Mouse (Mus musculus) thymus, postnatal 36 days (tissue): ENCODE data around the gene Farp1.

Experiments used
- DNase-seq, 2 experiments: peaks; one replicate each; pipeline ENCODE4 v3.0.0; 2022; ENCODE audit warnings: mixed read lengths in 2 of 2

The Farp1 gene

DNA sequence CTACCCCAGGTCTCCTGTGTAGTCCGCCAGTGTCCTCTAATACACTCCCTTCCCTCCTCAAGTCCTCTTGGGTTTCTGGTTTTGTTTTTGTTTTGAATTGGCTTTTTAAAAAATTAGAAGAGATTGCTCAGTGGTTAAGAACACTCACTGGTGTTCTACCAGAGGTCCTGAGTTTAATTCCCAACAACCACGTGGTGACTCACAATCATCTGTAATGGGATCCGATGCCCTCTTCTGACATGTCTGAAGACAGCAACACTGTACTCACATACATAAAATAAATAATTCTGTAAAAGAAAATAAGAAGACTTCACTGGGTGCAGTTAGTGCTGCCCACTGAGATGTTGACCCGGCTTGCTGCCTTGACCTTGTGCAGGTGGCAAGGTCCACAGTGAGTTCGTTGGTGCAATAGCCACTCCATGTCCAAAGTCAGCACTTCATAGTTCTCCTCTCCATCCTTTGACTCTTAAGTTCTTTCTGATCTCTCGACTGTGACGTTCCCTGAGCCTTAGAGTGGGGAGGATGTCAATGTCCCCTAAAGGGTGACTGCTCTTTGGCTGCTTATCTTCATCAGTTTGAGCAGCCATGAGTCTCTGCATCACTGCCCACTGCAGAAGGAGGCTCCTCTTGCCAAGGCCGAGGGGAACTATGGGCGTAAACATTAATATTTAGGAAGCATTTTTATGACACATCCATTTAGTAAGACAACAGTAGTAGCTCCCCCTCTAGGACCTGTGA is 194.2 kb downstream of the Farp1 start:
- no peak for DNase-seq

DNA sequence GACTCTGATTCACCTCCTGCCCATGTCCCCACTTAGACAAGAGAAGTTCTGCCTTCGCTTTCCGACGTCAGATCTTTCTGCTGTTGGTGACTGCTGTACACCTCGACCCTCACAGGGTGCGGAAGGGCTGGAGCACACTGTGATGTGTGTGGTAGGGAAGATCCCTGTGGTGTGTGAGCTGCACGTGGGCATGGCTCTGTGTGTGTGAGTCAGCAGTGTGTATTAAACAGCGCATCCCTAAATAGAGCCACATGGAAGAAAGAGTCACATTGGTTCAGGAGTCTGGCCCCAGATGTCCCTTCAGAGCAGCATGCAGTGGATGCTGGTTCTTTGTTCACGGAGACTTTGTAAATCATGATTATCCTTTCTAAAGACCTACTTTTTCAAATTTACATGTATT is 196.2 kb downstream of the Farp1 start:
- DNase-seq: no peak

DNA sequence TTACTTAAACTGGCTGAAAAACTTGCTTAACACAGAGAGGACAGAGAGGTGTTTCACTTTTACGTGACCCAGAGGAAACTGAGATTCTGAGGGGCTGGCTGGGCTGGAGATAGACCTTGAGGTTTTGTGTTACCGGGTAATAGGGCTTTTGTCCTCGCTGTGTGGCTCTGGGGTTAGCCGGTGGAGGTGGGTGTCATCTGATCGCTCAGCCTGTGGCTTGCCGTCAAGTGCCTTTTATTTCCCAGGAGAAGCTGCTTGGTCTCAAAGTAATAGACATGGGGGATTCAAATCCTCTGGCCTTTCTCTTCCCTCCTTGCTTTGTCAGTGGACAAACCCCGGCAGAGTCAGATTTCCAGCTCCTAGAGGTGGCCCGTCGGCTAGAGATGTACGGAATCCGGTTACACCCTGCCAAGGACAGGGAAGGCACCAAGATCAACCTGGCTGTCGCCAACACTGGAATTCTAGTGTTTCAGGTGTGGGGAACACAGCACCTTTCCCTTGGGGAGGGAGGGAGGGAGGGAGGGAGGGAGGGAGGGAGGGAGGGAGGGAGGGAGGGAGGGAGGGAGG is 199.8 kb downstream of the Farp1 start:
- DNase-seq: no peak

DNA sequence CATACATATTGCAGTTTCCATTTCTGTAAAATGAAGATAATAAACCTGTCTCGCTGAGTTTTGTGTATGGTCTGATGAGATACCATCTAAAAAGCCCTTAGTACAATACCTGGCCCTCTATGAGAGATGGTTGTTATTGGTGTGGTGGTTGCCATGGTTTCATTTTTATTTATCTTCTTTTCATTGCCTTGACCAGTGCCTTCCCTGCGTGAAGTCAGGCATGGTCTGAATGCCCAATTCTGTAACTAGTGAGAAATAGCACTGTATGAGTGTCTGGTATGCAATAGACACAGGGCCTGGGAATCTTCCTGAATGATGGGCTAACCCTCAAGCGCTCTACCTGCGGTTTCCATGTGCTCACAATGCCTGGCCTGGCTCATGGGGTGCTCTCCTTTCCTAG is 201.7 kb downstream of the Farp1 start:
- DNase-seq: no peak

DNA sequence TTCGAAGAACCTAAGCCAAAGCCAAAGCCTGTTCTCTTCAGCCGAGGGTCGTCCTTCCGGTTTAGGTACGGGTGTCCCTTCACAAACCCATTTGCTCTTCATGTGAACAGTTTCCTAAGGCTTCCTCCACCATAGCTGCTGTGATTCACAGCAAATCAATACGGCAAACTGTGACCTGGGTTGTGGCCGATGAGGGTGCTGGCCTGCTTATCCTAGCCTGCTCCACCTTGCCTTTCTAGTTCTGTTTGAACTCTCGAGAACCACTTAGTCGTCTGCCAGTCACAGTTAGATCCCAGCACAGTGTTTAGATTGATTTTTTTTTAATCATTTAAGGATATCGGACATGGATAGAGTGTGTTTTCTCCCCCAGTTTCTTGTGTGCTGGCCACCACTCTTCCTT is 203.7 kb downstream of the Farp1 start:
- DNase-seq: no peak

DNA sequence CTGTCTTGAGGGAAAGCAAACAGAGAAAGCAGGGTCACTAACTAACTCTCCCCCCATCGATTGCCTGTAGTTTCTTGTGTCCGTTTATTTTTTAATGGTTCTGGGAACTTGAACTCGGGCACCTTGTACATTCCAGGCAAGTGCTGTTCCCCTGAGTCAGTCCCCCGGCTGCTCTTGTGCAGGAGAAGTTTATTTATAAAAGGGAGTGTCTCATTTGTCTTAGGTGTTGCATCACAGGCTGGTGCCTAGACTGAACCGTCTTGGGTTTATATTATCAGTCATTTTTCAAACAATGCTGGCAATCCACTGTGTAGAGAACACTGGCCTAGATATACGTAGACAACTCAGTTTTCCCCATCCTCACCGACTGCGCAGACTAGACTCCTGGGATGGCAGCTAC is 204.4 kb downstream of the Farp1 start:
- no peak for DNase-seq

DNA sequence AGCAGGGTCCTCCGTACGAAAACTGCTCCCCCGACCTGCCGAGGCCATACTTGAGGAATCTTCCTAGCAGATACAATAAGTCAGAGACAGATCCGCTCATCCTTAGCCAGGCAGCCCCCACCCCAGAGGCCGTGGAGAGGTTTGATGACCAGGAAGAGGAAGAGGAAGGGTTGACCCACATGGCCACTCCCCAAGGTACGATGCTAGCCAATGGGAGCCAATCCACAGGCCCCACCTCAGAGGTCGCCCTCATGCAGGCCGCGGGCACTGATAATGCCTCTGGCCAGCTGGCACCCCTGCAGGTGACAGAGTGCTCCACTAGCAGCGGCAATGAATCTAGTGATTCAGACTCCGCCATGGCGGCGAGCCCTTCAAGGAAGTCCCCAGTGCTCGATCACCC is 209.1 kb downstream of the Farp1 start:
- DNase-seq: no peak

DNA sequence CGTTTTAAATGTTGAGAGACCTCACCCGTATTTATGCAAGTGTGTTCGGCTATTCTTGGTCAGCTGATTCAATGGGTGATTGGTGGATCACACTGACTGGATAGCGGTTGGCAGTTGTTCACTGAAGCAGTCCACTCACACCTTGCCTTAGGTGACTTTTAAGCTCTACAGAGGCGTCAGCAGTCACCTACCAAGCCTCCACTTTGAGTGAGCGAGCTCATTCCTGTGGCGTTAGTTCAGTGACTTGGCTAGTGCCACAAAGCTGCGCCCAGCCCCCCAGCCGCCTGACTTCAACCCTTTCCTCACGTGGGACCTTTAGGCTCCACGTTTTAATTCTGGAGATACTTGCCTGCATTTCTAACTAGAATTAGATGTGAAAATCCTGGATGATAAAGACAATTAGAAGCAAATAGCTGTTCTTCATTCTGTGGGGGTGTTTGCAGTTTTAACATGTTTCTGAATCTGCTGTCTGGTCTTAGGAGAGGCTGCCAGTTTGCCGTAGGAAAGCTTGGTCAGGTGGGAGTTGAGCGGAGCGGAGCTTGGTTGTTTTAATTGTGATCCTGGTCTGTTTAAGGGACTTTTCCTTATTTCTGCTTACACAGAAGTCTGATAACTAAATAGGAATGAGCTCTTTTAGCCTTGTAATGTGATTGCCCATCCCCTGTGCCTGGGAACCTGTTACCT is 211.2 kb downstream of the Farp1 start:
- DNase-seq: no peak

DNA sequence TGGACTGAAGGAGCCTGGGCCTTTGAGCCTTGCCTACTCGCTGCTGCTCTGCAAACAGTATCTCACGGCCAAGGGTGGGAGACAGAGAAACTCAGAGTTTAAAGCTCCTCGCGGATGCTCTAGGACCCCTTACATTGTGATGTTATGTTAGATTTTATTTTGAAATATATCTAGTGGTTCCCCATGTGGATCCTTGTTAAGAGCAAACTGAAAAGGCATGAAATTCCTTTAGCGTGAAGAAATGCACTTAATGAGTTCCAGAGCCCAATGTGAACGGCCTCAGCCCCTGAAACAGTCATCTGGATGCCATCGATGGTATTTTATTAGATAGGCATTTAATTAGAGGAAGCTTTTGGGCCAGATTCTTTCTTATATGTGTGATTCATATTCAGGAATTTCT is 212.3 kb downstream of the Farp1 start:
- no peak for DNase-seq

DNA sequence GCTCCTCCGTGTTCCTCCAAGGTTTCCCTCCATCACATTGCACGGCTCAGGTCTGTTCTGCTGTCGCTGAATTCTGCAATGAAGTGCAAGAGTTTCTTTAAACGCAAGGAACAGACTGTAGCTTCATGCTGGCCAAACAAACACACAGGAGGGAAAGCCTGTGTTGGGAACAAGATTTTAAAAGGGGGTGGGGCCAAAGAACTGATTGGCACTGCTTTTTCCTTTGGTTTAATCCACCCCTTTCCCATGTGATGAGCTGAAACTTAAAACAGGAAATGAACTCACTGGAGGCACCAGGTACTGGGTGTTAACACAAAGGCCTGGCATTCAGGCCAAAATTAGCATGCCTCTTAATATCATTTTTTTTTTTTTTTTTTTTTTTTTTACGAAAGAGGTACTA is 213.3 kb downstream of the Farp1 start:
- DNase-seq: no peak

DNA sequence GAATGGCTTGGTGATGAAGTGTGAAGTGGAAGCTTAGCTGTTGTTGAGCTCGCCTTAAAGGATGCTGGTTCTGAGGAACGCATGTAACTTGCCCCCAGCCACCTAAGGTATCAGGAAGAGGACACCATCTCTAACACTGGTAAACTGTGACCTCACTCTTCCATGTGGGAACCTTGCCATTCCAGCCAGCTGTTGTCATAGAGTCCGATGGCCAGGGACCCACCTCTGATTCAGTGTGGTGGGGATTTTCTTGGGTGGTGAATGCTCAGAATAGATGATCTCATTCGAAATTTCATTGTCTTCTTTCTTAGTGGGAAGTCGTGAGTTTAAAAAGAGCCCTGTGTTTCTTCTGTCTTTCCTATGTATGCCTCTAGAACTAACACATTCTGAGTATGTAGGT is 216.1 kb downstream of the Farp1 start:
- no peak for DNase-seq

DNA sequence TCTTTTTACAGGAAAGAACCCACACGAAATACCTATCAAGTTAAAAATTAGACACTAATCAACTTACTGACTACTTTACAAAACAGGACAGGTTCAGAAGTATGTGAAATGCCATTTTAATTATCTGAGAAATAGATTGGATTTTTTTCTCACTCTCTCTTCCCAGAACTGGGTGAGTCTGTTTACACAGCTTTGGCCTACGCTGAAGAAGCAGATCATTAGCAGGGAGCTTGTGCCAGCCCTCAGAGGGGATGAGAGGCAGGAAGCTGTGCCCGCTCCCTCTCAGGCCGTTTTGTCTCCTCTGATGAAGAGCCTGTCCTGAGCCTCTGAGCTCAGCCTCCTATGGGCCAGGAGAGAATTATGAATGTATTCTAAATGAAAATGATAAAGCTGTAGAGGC is 216.7 kb downstream of the Farp1 start:
- DNase-seq: no peak

DNA sequence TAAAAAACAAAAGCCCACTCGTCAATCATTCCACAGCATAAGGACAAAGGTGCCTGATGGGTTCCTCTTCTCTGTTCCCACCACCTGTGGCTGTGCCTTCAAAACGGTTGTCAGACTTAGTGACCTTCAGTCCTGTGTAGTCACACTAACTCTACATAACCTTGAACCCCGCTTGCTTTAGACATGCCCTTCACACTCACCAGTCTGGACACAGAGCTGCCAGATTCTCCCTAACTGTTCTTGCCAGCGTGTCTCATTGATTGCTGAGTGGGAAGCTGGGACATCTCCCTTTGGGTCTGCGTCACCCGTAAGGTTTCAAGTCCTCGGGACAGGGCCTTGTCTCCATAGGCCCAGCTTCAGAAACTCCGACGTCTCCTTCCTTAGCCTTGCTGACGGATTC is 217.5 kb downstream of the Farp1 start:
- DNase-seq: no peak

DNA sequence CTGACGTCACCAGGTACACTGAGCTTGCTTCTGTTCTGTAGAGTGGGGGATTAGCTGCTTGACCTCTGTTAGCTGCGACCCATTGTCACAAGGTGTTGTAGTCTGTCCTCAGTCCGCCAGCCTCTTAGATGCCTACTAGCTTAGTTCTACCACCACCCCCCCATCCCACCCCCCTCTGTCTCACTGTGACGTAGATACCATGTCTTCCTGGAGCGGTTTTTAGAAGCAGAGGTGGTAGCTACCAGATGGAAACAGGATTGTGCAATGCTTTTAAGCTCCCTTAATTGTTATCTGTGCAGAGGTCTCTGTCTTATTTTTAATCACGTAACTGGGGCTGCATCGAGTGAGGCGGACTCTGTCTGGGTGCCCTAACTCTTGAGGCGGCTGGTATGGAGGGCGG is 219.9 kb downstream of the Farp1 start:
- DNase-seq: no peak

DNA sequence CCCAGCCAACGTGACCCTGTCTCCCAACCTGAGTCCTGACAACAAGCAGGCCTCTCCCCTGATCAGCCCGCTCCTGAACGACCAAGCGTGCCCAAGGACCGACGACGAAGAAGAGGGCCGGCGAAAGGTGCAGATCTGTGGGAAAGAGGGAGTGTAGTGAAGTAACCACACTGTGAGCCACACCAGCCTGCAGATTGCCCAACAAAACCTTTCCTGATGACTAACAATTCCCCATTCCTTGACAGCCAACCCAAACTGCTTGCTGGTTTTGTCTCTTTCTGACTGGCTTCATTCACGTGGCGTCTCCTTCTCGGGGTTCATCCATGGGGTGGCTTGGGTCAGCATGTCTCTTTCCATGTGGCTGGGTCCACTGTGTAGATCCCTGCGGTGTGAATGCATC is 220.5 kb downstream of the Farp1 start:
- no peak for DNase-seq

DNA sequence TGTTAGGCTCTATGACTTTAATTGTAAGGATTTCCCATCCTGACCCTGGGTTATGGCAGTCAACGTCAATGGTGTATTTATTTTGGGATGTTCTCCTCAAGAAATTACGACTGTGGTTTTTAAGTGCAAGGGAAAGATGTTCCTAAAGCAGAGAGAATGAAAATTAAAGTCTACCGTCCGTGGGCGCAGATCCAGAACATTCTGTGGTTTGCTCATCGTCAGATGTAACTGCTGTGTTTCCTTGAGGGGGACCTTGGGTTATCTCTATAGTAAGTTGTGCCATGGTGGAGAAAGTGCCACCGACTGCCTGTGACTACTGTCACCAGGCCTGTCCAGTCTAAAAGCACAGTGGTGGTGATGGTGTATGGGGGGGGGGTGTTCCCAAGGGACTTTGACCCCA is 221.9 kb downstream of the Farp1 start:
- no peak for DNase-seq

DNA sequence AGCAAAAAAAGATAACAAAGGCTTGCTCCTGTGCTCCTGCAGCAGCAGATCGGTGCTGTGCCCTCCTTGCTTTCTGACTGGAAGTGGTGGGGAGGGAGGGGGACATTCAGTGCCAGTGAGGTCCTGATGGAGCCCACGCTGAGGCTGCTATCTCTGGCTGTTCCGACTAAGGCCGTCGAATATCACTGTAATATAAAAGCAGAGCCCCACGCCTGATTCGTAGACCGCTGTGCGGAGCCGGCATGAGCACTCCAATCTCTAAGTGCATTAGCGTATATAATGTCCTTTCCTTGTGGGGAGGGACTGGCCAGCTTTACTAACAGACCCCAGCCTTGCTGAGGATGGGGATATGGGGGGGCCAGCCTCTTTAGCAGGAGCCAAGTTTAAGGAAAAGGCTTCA is 224.3 kb downstream of the Farp1 start:
- DNase-seq: no peak

DNA sequence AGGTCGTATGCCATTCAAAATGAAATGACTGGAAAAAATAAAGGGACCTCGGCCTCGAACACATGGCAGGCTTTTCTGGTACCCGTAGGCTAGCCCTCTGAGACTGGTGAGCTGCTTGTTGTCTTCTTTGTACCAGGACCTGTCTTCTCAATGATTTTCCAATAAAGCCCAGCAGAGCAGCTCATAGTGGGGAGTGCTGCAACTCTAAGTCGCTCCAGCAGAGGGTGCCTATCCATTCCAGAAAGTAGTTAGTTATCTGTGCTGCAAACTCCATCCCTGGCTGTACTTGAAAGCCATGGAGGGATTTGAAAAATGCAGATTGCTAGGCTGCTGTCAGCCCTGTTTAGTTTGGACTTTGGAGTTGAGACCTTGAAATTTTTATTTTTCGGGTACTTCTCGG is 224.8 kb downstream of the Farp1 start:
- DNase-seq: peak; percentile 40 to 45

DNA sequence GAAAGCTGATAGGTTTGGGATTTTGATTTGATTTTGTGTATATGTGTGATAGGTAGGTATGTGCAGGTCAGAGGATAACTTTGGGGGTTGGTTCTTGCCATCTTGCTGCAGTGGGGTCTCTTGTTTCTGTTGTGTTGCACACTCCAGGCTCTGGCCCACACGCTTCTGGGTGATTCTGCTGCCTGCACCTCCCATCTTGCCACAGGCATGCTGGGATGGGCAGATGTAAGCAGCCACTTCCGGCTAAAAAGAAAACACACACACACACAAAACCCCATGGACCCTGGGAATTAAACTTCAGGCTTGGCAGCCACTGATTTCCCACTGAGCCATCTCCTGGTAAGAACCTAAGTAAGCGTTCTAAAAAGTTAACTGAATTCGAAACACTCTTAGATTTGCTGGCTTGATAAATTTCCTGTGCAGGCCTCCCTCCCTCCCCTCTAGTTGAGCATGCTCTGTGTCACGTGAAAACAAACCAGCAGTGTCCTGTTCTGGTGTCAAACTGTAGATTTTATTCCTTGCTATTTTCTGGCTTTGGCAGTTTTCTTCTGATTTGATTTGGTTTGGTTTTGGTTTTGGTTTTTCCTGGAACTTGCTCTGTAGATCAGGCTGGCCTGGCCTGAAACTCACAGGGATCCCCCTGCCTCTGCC is 226.4 kb downstream of the Farp1 start:
- DNase-seq: no peak

DNA sequence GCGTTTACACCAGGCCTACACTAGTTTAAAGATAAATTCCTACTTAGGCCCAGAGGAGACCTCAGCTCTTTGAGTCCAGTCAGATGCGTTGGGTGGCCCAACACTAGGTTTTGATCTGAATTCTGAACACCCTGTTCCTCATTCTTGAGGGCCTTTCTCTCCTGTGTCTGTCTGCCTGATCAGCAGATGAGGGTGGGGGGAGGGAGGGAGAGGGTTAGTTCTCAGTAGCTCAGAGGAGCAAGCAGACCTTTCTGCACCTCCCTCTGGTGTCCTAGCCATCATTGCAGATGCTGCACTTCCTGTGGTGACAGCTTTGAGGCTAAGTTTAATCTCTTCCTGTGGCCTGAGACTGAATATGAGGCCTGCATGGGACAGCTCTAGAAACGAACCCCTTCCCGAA is 227.6 kb downstream of the Farp1 start:
- no peak for DNase-seq

DNA sequence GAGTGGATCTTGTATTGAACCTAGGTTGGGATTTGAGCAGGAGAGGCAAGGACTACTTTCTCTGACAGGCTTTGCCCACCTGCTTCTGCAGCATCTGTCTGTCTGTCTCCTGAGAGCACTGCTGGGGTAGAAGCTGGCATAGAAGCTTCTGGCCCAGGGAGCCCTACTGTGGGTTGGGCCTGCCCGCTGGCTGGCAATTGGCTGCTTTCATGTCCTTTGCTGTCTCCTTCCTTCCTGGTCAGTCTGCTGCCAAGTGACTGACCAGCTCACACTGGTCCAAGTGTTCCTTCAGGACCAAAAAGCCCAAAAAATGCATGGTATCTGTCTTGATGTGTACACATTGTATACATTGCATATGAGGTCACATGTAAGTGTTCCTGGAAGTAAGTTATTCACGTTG is 228.9 kb downstream of the Farp1 start:
- no peak for DNase-seq

DNA sequence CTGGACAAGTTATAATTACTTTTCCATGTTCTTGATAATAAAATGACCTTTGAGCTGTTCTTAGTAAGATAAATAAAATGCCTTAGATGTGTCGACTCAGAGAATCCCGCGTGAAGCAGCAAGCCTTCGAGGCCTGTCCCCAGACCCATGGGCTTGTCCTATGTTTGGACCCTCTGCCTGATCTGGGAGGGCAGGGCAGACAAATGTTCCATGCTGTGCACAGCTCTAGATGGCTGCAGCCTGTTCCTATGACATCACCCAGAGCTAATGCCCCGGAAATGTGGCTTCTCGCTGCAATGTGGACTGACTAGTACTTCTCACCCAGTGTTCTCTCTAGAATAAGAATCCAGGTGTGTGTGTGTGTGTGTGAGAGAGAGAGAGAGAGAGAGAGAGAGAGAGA is 229.5 kb downstream of the Farp1 start:
- DNase-seq: no peak

DNA sequence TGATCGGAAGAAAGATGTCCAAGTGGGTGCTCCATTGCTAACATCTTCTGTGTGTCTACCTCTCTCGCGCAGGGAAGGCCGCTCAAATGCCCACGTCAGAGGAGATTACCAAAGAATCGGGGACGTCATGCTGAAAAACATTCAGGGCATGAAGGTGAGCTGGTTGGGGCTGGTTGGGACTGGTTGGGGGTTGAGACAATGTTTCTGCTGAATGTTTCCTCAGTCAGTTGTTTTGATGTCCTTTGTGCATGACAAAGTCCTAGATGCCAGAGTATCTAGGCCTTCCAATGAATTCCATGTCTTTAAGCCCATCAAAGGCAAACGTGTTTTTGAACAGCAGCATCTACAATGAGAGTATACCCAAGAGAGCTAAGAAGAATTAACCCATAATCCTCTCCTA is 232.8 kb downstream of the Farp1 start:
- no peak for DNase-seq

DNA sequence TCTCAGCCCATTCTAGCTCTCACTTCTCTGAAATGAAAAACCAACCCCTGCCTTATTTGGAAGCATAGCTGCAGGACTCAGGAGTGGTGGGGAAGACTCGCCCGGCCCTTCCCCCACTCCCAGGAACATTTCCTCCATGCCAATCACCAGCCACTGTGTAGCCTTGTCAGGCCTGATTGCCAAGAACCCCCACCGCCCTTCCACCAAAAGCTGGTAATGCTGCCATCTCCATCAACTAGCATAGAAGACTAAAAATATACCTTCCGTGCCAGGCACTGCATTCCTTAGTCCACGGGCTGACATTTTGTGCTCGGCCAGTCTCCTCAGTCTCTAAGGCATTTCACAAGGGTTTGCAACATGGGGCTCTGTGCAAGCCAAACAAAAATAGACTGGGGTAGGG is 235.5 kb downstream of the Farp1 start:
- no peak for DNase-seq
